Mouse (Mus musculus) CH12F3 (cell line): Measurements from ENCODE around the gene Idh2.

Experiments
- in situ Hi-C: fragments of 300-500 bp; cut with MboI; formaldehyde crosslinking; loops from 2 replicates; pipeline ENCODE4 v1.14.3; 2020; ENCODE audit warnings: low sequenced_read_pairs

Idh2 gene

DNA sequence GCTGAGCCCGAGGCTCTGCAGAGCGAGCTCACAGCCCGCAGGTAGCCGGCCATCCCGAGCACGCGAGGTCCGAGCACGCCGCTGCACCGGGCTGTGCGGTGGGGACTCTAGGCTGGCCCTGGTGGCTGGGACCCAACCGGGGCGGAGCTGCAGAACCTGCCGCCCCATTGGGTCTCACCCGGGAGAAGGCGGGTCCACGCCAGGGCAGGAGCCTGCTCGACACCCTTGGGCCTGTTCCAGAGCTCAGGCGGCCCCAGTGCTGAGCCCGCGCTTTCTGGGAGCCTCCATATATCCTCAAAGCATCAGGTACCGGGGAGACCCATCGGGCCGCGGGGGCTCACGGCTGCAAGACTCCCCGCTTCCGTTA, at the start of gene Idh2:
TSS of gene Idh2 (minus strand) at position 169 of the 367 bp plus-strand sequence.
- in situ Hi-C loops: no loop called here

DNA sequence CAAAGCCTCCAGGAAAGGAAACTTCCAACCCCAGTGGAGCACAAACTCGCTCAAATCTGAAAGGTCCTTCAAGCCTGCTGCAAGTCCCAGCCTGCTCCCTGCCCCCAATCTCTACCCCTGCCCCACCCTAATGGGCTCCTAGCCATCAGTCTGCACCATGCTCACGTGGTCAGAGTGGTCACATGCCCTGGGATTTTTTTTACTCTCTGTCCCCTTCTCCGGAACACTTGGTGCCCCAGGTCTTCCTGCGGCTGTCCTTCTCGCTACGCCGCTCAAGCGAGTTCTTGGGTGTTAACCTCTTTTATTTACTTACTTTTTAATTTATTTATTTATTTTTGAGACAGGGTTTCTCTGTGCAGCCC, 45.7 kb upstream of the Idh2 start:
- in situ Hi-C loops: no loop called here

DNA sequence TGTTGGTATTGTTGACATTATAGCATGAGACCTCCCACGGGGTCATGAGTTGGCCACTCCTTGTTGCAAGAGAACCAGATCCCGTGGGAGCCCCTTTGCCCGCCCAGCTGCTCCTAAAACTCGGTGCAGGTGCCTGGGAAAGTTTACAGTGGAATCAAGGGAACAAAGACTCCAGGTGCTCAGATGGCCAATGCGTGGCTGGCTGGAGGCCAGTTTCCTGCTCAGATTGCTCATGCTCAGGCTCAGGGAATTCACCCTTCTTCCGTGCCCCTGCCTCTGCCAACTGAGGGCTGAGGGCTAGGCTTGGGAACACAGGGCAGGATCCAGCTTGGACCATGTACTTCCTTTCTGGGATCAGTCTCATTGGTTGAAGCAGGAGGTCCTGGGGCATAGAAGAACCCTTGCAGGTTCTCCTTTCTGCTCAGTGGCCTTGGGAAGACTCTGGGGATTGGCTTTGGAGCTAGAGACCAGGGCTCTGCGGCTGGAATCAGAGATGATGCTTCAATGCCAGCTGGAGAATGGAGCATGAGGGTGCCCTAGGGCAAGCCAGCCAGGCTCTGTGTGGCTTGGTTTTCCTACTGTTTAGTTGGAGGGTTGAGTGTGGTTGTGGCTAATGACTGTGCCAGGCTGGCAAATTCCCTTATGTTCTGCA, 45.2 kb upstream of the Idh2 start:
- in situ Hi-C loops: no loop called here

DNA sequence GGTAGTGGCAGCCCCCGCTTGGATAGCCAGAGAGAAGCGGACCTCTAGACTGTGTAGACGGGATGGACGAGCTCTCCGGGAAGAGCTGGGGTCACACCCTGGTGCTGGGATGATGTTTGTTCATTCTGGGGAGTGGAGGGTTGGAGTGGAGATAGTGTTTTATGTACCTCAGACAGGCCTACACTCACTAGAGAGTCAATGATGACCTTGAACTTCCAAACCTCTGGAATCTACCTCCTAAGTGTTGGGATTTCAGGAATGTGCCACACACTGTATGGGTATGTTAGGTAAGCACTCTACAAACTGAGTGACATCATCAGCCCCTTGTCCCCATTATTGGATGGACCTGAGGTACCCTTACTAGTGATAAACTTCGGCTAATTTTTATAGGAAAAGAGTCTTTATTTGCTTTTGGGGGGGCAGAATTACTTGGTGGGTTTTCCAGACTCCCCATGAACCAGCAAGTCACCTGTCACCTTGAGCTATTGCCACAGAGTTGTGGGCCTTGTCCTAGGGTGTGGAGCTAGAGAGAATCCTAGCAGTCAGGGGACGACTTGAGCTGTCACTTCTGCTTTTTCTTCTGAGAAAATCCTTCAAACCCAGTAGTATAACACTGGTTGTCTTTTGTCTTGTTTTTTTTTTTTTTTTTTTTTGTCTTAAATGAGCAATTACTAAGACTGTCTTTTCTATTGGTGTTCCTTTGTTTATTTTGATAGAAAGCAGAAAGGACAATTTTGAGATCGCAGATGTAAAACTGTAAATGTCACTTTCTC, 43.5 kb upstream of the Idh2 start:
- in situ Hi-C loops: no loop called here

DNA sequence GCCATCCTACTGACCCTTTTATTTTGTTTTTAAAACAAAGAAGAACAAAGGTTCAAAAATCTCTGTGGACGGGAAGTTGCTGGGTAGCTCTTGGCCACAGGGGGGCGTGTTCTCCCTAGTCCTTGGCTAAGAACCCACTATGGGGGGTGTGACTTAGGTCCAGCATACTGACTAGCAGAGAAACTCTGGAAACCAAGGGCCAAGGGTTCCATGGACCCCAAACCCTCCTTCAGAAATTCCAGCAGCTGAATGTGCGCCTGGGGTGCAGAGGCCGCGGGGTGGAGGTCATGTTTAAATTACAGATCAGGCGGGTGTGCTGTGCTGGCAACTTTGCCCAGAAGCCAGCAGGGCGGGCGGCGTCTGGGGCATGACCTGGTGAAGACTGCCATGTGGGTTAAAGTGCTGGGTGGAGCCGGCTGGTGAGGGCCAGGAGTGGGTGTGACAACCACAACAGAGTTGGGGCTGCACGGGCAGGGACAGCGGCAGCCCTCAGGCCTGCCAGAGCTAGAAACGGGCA, 41.6 kb upstream of the Idh2 start:
- in situ Hi-C loops: no loop called here

DNA sequence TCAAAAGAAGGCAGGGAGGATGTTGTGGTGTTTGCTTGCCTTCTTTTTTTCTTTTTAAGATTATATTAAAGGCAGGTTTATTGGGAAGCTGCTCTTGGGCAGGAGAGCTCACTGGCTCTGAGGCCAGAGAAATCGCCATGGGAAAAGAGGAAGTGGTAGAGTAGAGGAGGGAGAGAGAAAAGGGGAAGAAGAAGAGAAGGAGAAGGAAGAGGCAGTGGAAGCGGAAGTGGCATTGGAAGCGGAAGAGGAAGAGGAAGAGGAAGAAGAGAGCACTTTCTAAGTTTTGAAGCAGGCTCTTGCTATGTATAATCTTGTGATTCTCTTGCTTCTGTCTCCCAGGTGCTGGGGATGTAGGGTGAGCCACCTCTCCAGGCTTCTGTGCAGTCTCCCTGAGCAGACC, 39.5 kb upstream of the Idh2 start:
- in situ Hi-C loops: no loop called here

DNA sequence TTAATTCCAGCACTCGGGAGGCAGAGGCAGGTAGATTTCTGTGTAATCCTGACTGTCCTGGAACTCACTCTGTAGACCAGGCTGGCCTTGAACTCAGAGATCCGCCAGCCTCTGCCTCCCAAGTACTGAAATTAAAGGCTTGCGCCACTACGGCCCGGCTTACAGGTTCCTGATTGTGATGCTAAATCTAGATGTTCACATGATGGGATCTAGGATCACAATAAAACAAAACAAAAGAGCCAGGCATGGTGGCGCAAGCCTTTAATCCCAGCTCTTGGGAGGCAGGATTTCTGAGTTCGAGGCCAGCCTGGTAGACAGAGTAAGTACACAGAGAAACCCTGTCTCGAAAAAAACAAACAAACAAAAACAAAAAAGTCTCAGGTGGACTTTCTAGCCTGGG, 37.6 kb upstream of the Idh2 start:
- in situ Hi-C loops: no loop called here

DNA sequence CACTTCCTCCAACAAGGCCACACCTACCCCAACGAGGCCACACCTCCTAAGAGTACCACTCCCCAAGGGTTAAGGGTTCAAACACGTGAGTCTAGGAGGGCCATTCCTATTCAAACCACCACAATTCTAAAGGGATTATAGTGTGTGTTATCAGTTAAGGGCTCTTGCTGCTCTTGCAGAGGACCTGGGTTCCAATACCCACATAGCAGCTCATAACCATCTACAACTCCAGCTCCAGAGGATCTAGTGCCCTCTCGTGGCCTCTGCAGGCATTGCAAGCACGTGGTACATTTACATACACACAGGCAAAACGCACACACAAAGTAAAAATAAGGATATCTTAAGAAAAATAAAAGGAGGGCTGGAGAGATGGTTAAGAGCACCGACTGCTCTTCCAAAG, 37.0 kb upstream of the Idh2 start:
- in situ Hi-C loops: no loop called here

DNA sequence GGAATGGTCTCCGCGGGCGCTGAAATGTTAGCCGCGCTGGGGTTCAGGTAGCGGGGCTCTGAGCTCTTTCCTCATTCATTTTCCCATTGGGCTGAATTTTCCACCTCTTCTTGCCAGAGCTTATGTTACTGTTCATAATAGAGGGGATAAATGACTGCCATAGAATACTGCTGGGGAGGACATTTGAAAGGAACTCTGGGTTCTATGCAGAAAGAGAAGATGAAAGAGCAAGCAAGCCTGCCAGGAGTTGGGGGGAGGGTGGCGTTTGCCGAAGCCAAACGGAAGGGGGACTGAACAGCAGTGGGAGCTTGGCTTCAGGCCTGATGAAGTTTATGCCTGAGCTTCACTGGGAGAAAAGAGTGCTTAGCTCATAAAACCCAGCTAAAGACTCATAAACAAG, 34.2 kb upstream of the Idh2 start:
- in situ Hi-C loops: loop anchor here (25.0 kb wide), 1 partner anchor 438 kb away; no protein-coding TSS in a partner anchor

DNA sequence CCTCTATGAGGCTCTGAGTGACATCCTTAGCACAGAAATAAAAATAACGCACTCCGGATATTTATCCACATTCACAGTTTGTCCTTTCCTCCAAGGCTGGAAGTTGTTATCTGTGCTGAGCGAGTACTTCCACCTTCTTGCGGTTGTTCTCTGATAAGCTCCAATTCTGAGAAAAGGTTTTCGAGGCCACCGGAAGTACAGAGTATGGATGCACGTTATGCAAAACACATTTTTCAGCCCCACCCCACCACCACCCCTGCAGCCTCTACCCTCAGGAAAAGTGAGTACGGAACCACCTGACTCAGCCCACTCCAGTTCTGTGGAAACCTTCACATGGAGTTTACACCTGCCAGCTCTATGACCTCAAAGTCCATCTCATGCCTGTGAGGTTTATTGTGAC, 30.9 kb upstream of the Idh2 start:
- in situ Hi-C loops: loop anchor here (25.0 kb wide), 1 partner anchor 441 kb away; no protein-coding TSS in a partner anchor

DNA sequence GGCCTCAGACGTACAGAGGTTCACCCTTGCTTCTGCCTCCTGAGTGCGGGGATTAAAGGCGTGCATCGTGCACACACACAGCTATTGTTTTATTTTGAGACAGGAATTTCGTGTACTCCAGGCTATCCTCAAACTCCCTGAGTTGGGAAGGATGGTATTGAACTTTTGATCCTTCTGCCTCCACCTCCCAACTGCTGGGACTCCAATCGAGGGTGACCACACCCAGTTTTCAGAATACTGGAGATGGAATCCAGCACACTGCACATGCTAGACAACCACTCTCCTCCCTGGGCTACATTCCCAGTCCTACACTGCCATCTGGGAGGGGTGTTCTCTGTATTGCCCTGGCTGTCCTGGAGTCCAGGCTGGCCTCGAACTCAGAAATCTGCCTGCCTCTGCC, 29.5 kb upstream of the Idh2 start:
- in situ Hi-C loops: loop anchor here (25.0 kb wide), 1 partner anchor 443 kb away; no protein-coding TSS in a partner anchor

DNA sequence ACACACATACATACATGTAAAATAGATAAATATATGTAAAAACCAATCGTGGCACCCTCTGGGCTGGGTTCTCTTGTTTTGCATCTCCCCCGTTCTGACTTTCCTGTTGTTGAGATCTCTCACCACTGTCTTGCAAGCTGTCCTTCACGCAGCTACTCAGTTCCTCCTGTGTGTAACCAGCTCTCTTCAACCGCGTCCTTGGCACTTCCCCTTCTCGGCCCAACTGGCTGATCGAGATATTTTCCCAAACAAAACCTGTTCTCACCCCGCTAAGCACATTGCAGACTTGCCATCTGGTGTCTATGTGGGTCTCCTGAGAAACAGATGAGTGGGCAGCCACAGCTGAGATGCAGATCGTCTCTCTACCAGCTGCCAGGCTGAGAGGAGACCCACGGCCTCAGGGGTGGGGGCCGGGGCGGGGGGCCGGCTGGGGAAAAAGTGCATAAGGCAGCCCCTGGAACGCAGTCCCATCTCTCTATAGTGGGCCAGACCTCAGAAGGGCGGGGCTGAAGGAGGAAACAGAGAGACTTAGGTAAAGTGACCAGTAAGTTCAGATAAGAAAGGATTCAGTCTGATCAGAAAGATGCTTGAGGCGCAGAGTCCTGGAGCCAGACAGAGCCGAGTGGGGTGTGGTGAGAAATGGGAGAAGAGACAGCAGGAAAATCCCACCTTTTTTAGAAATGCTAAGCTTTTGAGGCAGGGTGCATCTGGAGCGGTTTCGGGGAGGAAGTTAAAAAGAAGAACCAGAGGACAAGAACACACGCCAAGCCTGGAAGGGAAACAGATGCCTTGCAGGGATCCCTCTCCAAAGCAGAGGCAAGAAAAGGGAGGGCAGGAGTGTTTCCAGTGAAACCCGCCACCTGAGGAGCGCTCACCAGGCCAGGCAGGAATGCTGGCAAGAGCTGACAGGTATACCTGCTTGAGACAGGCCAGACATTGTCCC, 28.4 kb upstream of the Idh2 start:
- in situ Hi-C loops: loop anchor here (25.0 kb wide), 1 partner anchor 444 kb away; no protein-coding TSS in a partner anchor

DNA sequence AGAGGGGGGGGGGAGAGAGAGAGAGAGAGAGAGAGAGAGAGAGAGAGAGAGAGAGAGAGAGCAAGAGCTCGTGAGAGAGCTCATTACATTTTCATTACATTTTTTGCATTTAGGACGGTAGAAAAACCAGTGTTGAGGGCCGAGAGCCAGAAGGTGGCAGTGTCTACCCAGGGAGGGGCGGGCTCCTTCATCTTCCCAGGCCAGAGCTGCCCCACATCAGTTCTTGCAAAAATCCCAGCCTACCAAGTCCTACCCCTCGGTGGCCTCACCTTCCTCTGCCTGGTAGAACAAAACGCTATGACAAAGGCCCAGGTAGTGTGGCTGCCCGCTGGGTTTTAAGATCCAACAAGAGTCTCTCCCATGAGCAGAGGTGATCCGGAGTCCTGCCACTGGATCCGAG, 25.6 kb upstream of the Idh2 start:
- in situ Hi-C loops: loop anchor here (25.0 kb wide), 1 partner anchor 446 kb away; no protein-coding TSS in a partner anchor

DNA sequence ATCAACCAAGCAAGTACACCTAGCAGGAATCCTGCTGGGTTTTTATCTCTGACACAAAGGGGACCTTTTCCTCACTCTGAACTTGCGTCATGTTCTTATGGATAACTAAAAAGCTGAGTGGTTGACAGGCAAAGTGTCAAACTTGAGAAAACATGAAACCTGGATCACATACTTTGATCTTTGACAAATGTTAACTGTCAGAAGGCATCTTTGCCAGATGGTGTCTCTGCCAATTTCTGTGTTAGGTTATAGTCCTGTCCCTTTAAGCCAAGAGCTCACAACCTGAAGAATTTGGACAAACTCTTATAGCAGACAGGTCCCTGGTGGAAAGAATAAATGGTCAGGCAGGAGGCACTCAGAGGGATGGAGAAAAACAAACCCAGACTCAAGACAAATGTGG, 23.2 kb upstream of the Idh2 start:
- in situ Hi-C loops: loop anchor here (25.0 kb wide), 1 partner anchor 449 kb away; no protein-coding TSS in a partner anchor

DNA sequence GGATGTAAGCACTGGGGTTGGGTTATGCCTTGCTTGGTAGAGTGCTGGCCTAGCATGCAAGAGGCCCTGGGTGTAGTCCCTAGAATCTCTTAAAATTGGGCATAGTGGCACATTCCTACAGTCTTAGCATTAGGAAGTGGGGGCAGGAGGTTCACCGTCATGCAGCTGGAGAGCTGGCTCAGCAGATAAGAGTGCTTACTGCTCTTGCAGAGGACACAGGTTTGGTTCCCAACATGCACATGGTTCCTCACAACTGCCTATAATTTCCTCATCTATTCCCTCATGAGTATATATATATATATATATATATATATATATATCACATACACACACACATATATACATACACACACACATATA, 20.0 kb upstream of the Idh2 start:
- in situ Hi-C loops: loop anchor here (25.0 kb wide), 1 partner anchor 452 kb away; no protein-coding TSS in a partner anchor

DNA sequence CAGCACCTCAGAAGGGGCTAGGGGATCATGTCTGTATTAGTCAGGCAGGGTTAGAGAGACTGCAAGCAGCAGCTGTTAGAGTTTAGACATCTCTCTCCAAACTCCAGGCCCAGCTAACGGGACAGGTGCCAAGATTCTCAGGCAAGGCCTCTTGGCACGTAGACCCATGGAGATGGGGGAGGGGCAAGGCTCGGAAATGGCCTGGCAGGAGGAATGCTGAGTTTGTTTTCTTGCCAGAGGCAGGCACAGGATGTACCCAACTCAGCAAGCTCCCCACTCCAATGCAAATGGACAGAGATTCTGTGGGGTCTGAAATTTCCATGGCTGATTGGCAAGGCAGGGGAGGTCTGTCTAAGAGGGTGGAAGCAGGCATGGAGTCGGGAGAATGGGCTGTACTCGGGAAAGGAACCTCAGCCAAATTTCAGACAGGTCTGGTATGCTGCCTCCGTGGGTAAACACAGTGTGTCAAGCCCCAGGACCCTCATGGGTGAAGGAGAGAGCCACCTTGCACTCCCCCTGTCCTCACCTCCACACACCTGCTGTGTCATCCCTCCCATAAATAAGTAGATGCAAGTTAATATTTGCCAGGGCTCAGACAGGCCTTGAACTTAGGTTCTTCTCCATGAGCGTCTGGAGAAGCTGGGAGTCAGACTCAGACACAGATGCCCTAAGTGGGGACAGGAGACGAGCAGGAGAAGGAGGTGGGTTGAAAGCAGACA, 19.4 kb upstream of the Idh2 start:
- in situ Hi-C loops: loop anchor here (25.0 kb wide), 1 partner anchor 453 kb away; no protein-coding TSS in a partner anchor

DNA sequence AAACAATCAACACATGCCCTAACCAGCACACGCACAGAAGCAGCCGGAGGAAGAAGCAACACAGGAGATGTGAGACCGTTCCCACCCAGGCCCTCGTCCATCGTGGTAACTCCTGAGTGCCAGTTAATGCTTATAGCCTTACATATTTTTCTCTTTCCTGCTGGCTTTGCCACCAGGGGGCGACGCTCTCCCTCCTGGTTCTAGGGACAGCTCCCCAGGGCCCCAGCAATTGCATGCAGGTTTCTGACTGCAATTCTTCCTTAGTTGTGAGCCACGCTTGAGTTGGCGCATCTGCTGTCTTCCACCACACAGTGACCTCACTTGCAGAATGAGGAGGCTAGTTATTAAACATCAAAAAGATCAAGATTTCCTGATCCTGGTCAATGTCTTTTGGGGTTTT, 17.3 kb upstream of the Idh2 start:
- in situ Hi-C loops: loop anchor here (25.0 kb wide), 1 partner anchor 455 kb away; no protein-coding TSS in a partner anchor

DNA sequence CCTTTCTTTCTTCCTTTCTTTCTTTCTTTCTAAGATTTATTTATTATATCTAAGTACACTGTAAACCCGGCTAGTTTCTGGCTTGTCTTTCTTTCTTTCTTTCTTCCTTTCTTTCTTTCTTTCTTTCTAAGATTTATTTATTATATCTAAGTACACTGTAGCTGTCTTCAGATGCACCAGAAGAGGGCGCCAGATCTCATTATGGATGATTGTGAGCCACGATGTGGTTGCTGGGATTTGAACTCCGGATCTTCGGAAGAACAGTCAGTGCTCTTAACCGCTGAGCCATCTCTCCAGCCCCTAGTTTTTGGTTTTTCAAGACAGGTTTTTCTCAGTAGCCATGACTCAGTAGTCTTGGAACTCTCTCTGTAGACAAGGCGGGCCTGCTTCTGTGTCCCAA, 16.1 kb upstream of the Idh2 start:
- in situ Hi-C loops: loop anchor here (25.0 kb wide), 1 partner anchor 456 kb away; no protein-coding TSS in a partner anchor

DNA sequence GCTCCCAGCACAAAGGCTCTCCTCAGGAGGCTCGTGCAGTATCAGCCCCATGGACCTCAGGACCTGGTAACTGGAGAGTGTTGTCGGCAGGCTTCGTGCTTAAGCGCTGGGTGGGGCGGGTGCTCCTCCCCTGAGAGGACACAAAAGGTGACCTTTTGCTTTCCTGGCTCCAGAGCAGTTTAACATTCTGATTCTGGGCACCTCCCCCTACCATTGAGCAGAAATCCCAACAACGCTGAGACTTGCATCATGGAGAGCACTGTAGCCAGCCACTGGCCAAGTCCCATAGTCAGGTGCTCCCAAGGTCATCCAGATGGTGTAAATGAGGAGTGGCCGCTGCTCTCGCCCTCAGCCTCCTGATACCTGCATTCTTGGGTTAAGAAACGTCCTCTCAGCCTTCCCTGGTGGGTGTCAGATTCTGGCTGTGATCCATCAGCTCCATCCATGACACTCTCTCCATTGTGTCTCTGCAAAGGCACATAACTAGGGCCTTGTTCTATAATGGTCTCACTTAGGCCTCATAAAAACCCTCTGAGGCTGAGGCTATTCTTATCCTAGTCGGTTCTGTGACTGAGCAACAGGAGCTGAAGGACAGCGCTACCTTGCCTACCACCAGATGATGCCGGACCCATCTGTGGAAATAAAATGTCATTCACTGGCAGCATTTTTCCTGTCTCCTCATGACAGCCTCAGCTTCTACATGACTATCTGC, 15.3 kb upstream of the Idh2 start:
- in situ Hi-C loops: loop anchor here (25.0 kb wide), 1 partner anchor 457 kb away; no protein-coding TSS in a partner anchor
